Comparison of ENCODE assay signal across 17 mouse cellular contexts in the genomic region with DNA sequence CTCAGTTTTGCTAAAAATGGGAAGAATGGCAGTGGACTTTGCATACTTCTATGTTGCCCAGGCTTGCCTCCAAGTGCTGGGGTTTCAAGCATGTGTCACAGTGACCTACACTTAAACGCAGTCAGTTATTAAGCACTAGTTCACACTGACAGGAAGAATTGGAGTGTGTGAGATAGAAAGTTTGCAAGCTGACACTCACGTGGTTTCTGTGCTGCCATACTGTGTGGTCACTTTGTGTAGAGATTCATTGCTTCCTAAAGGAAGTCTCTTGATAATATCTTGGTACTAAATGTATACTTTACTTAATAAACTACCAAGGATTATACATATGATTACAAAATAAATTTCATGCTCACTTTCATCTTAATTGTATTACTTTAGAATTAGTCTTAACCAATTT.
"Had no signal": no experiment of that assay in that cellular context is flagged by ENCODE, and none has a peak within 500 bp of the region (broad histone marks: within the 10 kb centered on the region; RNA-seq: fewer than 3 reads in every experiment).

No protein-coding gene starts in this region.

- H3K27me3 ChIP-seq: lung, embryonic 15.5 days; midbrain, embryonic 12.5 days; neural tube, embryonic 12.5 days had no signal

- H3K4me3 ChIP-seq: liver, embryonic 15.5 days; lung, embryonic 15.5 days; midbrain, embryonic 12.5 days; neural tube, embryonic 12.5 days had no signal

- H3K4me2 ChIP-seq: liver, embryonic 15.5 days; lung, embryonic 15.5 days had no signal

- H3K27ac ChIP-seq: liver, embryonic 15.5 days; lung, embryonic 15.5 days; midbrain, embryonic 10.5 days; midbrain, embryonic 12.5 days; neural tube, embryonic 12.5 days had no signal

- DNase-seq: liver, postnatal 0 days; lung, adult 2 months; lung, postnatal 14 days; lung, postnatal 36 days; midbrain, embryonic 14.5 days; right cerebral cortex, postnatal 25 days; right cerebral cortex, postnatal 4 days; spleen, adult 18-20 months; thymus, adult 18-20 months; thymus, postnatal 14 days; thymus, postnatal 36 days had no signal

- ATAC-seq: liver, postnatal 0 days; lung, postnatal 0 days had no signal

- H3K9ac ChIP-seq: liver, embryonic 15.5 days; liver, postnatal 0 days; lung, embryonic 15.5 days; midbrain, embryonic 12.5 days; neural tube, embryonic 12.5 days had no signal

- H3K9me3 ChIP-seq: liver, embryonic 15.5 days; lung, embryonic 15.5 days; midbrain, embryonic 10.5 days; midbrain, embryonic 12.5 days; neural tube, embryonic 12.5 days had no signal

- H3K36me3 ChIP-seq: liver, embryonic 15.5 days; lung, embryonic 15.5 days; midbrain, embryonic 10.5 days; midbrain, embryonic 12.5 days; neural tube, embryonic 12.5 days had no signal
